Mouse (Mus musculus): ENCODE data around the gene Myo1e.

DNA sequence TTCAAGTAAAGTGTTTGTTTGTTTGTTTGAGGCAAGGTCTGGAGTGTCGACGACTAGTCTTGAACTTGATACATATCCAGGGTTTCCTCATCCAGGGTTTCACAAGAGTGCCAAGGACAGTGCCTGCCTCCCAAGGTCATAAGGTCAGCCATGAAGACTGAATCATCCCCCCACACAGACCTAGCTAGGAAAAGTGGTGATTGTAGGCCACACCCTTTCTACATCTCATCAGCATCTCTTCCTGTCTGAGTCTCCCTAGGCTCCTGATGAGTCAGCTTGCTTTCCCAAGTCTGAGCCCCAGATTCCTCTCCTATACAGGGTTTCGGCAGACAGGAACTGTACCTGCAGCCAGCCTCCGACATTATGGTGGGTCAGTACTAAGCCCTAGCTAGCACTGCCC, 41.7 kb downstream of the Myo1e start:
- TF ChIP-seq CTCF (IDR thresholded peaks at IDR 0.05; ENCODE audit: low read depth, low read length) (no peak), GATA1 (IDR thresholded peaks at IDR 0.05; ENCODE audit: borderline replicate concordance, low read length) (no peak), GATA2 (IDR thresholded peaks at IDR 0.05; ENCODE audit: borderline replicate concordance, low read depth, low read length) (no peak)

Measured in G1E (cell line).